Mouse (Mus musculus): ENCODE data around the gene AC161166.1. TPM values are rescaled to one million over a fixed set of nuclear protein-coding genes. Genes with fewer than 3 reads are reported as not detected.

AC161166.1 gene
- polyA plus RNA-seq, 1 experiment: not detected

GRCm38 (mm10) chr7:24472937-24473336, 39.3 kb downstream of the AC161166.1 start:
- DNase-seq (ENCODE audit: low read depth): peak; percentile 27
- TF ChIP-seq CTCF (IDR thresholded peaks at IDR 0.05; ENCODE audit: borderline replicate concordance, extremely low read depth, insufficient read depth, insufficient read length): peak; percentile 67; the same call in 1 of the 2 replicates
- TF ChIP-seq POLR2A (IDR thresholded peaks at IDR 0.05; ENCODE audit: borderline replicate concordance, extremely low read depth, insufficient read depth, insufficient read length, poor library complexity, severe bottlenecking): no peak

GRCm38 (mm10) chr7:24472442-24472841, 39.8 kb downstream of the AC161166.1 start:
- peak; percentile 50 for DNase-seq (ENCODE audit: low read depth)
- TF ChIP-seq CTCF (IDR thresholded peaks at IDR 0.05; ENCODE audit: borderline replicate concordance, extremely low read depth, insufficient read depth, insufficient read length): no peak
- no peak for TF ChIP-seq POLR2A (IDR thresholded peaks at IDR 0.05; ENCODE audit: borderline replicate concordance, extremely low read depth, insufficient read depth, insufficient read length, poor library complexity, severe bottlenecking)

DNA sequence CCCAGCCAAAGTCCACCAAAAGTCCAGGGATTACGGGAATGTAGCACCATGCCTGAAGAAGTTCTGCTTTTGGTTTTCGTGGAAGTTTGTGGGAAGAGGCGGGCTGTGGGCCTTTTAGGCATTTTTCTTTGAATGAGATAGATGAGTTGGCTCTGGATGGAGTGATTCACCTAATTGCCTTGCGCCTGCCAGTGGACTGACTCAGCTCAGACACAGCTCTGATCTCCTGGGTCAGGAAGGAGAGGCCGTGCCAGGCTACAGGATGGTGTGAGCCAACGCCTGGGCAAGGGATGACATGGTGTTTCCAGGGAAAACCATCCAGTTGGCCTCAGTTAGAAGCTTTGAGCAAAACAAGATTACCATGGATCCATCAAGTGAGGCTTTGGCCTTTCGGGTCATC, 41.9 kb downstream of the AC161166.1 start:
- DNase-seq (ENCODE audit: low read depth): no peak
- TF ChIP-seq CTCF (IDR thresholded peaks at IDR 0.05; ENCODE audit: borderline replicate concordance, extremely low read depth, insufficient read depth, insufficient read length) (no peak), POLR2A (IDR thresholded peaks at IDR 0.05; ENCODE audit: borderline replicate concordance, extremely low read depth, insufficient read depth, insufficient read length, poor library complexity, severe bottlenecking) (no peak)

DNA sequence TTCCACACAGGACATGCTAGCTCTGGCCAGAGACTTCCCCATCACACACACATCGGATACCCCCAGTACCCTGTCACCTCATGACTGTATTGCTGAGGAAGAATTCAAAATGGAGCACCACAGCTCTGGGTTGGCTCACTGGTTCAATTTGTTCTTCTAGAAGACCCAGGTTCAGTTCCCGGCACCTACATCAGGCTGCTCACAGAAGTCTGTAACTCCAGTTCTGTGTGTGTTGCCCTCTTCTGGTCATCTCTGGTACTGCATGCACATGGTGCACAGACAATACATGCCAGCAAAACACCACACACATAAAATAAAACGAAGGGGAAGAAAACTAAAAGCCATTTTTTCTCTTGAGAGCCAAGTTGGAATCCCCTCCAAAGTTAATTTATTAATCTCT, 43.1 kb downstream of the AC161166.1 start:
- DNase-seq (ENCODE audit: low read depth): no peak
- TF ChIP-seq CTCF (IDR thresholded peaks at IDR 0.05; ENCODE audit: borderline replicate concordance, extremely low read depth, insufficient read depth, insufficient read length) (peak; percentile 62; the same call in 1 of the 2 replicates), POLR2A (IDR thresholded peaks at IDR 0.05; ENCODE audit: borderline replicate concordance, extremely low read depth, insufficient read depth, insufficient read length, poor library complexity, severe bottlenecking) (no peak)

DNA sequence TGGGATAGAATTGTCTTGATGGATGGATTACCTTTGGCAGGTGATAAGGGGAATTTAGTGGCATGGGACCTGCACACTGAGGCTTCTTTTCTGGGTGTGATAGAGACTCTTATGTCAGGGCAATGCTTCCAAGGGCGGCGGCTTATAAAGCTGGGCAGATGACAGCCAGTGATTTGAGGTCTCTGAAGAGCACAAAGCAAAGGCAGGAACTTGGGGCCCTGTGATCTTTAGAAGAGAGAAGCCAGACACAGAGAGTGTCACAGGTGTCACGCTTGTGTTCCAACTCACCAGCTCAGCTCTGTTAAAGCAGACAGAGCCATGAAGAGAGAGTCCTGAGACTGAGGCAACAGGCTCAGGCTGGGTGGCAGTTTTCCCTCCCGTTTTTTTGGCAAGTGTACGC, 44.4 kb downstream of the AC161166.1 start:
- no peak for TF ChIP-seq CTCF (IDR thresholded peaks at IDR 0.05; ENCODE audit: borderline replicate concordance, extremely low read depth, insufficient read depth, insufficient read length)
- no peak for DNase-seq (ENCODE audit: low read depth)

GRCm38 (mm10) chr7:24466835-24467234, 45.4 kb downstream of the AC161166.1 start:
- no peak for DNase-seq (ENCODE audit: low read depth)
- TF ChIP-seq CTCF (IDR thresholded peaks at IDR 0.05; ENCODE audit: borderline replicate concordance, extremely low read depth, insufficient read depth, insufficient read length) (no peak), POLR2A (IDR thresholded peaks at IDR 0.05; ENCODE audit: borderline replicate concordance, extremely low read depth, insufficient read depth, insufficient read length, poor library complexity, severe bottlenecking) (no peak)

DNA sequence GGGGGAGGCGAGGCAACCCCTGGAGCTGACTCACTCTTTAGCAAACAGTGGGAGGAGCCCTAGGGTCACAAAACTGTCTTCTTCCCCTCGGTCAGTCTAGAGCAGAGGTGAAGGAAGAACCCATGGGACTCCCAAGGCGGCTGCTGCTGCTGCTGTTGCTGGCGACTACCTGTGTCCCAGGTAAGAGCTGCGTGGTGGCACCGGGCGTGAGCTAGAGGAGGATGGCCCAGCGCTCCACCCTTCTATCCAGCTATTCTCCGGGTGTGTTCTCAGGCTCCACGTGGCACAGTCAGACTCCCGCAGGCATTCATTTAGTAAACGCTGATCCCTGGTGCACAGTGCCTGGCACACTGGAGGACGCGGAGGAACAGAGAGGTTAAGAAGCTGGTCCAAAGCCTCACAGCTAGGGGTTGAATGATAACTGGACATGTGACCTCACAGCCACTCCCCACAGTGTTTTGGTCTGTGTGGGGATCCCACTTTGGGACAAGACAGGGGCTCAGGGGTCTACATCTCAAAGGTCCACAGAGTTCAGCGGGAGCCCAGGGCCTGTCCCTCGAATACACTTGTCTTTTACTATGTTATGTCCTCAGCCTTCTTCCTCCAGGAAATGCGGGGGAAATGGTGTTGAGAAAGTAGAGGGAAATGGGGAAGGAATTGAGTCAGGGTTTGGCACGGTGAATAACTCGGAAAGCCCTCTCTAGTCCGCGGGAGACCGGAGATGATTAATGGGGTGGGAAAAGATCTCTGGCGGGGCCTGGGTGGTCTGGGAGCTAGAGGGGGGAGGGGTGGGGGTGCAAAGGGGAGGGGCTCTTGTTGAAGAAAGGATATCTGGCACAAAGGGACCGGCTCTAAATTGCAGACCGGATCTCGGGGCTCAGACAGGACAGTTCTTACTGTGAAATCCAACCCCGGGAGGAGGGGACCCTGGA, 49.6 kb downstream of the AC161166.1 start, which contains the start of gene Plaur:
Gene Plaur (plus strand): TSS at position 97 of the 932 bp plus-strand sequence.
- peak; percentile 13 for DNase-seq (ENCODE audit: low read depth)
- no peak for TF ChIP-seq CTCF (IDR thresholded peaks at IDR 0.05; ENCODE audit: borderline replicate concordance, extremely low read depth, insufficient read depth, insufficient read length)
- TF ChIP-seq POLR2A (IDR thresholded peaks at IDR 0.05; ENCODE audit: borderline replicate concordance, extremely low read depth, insufficient read depth, insufficient read length, poor library complexity, severe bottlenecking): no peak

- DNase-seq (ENCODE audit: low read depth): no peak
- TF ChIP-seq CTCF (IDR thresholded peaks at IDR 0.05; ENCODE audit: borderline replicate concordance, extremely low read depth, insufficient read depth, insufficient read length) (no peak), POLR2A (IDR thresholded peaks at IDR 0.05; ENCODE audit: borderline replicate concordance, extremely low read depth, insufficient read depth, insufficient read length, poor library complexity, severe bottlenecking) (no peak)
Observed at GRCm38 (mm10) chr7:24461376-24462051, 50.7 kb downstream of the AC161166.1 start.

Other genes starting within 250 kb of the AC161166.1 start
- gene Zfp93, start 242.0 kb downstream of the AC161166.1 start, polyA plus RNA-seq (2012; rRNA removed): 6.9 and 7.4 TPM in 2 replicates
- gene Zfp61, start 211.2 kb downstream of the AC161166.1 start, polyA plus RNA-seq (2012; rRNA removed): 33.9 and 39.2 TPM in 2 replicates
- 19.3 and 26.9 TPM in 2 replicates for gene Zfp94, start 195.8 kb downstream of the AC161166.1 start, polyA plus RNA-seq (2012; rRNA removed)
- gene Tescl, start 178.5 kb downstream of the AC161166.1 start, polyA plus RNA-seq (2012; rRNA removed): 0.19 and 0.23 TPM in 2 replicates
- gene Lypd5, start 163.3 kb downstream of the AC161166.1 start, polyA plus RNA-seq (2012; rRNA removed): 0.07 and 0.11 TPM in 2 replicates
- 0.76 and 1.4 TPM in 2 replicates for gene Kcnn4, start 142.2 kb downstream of the AC161166.1 start, polyA plus RNA-seq (2012; rRNA removed)
- gene Smg9, start 112.8 kb downstream of the AC161166.1 start, polyA plus RNA-seq (2012; rRNA removed): 66.2 and 69.6 TPM in 2 replicates
- gene Irgc1, start 60.2 kb downstream of the AC161166.1 start, polyA plus RNA-seq (2012; rRNA removed): 0.05 TPM in 1 of 2 replicates, not detected in the other
- gene Plaur, start 50.0 kb downstream of the AC161166.1 start, polyA plus RNA-seq (2012; rRNA removed): 1.4 and 2.1 TPM in 2 replicates
- gene Cadm4, start 30.4 kb downstream of the AC161166.1 start, polyA plus RNA-seq (2012; rRNA removed): 178 and 268 TPM in 2 replicates
- 269 and 420 TPM in 2 replicates for gene Zfp428, start 5.4 kb downstream of the AC161166.1 start, polyA plus RNA-seq (2012; rRNA removed)
- 55.4 and 66.4 TPM in 2 replicates for gene Irgq, start 18.2 kb upstream of the AC161166.1 start, polyA plus RNA-seq (2012; rRNA removed)
- gene Pinlyp, start 33.7 kb upstream of the AC161166.1 start, polyA plus RNA-seq (2012; rRNA removed): 0.21 and 0.34 TPM in 2 replicates
- gene Xrcc1, start 33.8 kb upstream of the AC161166.1 start, polyA plus RNA-seq (2012; rRNA removed): 71.6 and 84.1 TPM in 2 replicates
- gene Ethe1, start 75.1 kb upstream of the AC161166.1 start, polyA plus RNA-seq (2012; rRNA removed): 14.4 and 18.8 TPM in 2 replicates
- gene Zfp575, start 75.2 kb upstream of the AC161166.1 start, polyA plus RNA-seq (2012; rRNA removed): 4.8 and 9.6 TPM in 2 replicates
- gene Phldb3, start 98.3 kb upstream of the AC161166.1 start, polyA plus RNA-seq (2012; rRNA removed): 0.30 and 0.59 TPM in 2 replicates
- 1.8 and 2.9 TPM in 2 replicates for gene Lypd3, start 124.1 kb upstream of the AC161166.1 start, polyA plus RNA-seq (2012; rRNA removed)
- not detected in 2 replicates for gene Tex101, start 164.2 kb upstream of the AC161166.1 start, polyA plus RNA-seq (2012; rRNA removed)
- not detected in 2 replicates for gene BC049730, start 196.8 kb upstream of the AC161166.1 start, polyA plus RNA-seq (2012; rRNA removed)
- not detected in 2 replicates for gene Gm4763, start 214.5 kb upstream of the AC161166.1 start, polyA plus RNA-seq (2012; rRNA removed)
- 0.15 and 0.19 TPM in 2 replicates for gene Cd177, start 247.9 kb upstream of the AC161166.1 start, polyA plus RNA-seq (2012; rRNA removed)

Data from brain, embryonic 14.5 days (tissue).